Mouse (Mus musculus) lung, embryonic 14.5 days (tissue): ENCODE data around the gene Sema3b. TPM values are rescaled to one million over a fixed set of nuclear protein-coding genes. Genes with fewer than 3 reads are reported as not detected.

Source experiments
- ATAC-seq: fragments of 200-750 bp; cut with Nextera tagmentation; 2 replicates; pipeline ENCODE4 v1.8.0; 2017; ENCODE audit warnings: mild to moderate bottlenecking, moderate TSS enrichment, moderate library complexity; ENCODE audit not compliant: insufficient read depth
- DNase-seq: peaks from one replicate; pipeline ENCODE4 v3.0.0-alpha.2; 2015
- H3K27ac ChIP-seq: fragments of 300-500 bp; sonication (generic); 2 replicates; pipeline ENCODE4 v1.5.1; 2014; ENCODE audit warnings: low read depth, mild to moderate bottlenecking, moderate library complexity
- H3K27me3 ChIP-seq: fragments of 300-500 bp; sonication (generic); 2 replicates; pipeline ENCODE4 v1.6.1; 2014; ENCODE audit warnings: low read length, control low read depth; ENCODE audit not compliant: insufficient read depth
- H3K36me3 ChIP-seq: fragments of 300-500 bp; sonication (generic); 2 replicates; pipeline ENCODE4 v1.6.1; 2014; ENCODE audit warnings: control low read depth; ENCODE audit not compliant: insufficient read depth
- H3K4me1 ChIP-seq: fragments of 300-500 bp; sonication (generic); 2 replicates; pipeline ENCODE4 v1.6.1; 2014; ENCODE audit warnings: antibody characterized with exemption, control low read depth; ENCODE audit not compliant: insufficient read depth
- H3K4me2 ChIP-seq: fragments of 300-500 bp; sonication (generic); 2 replicates; pipeline ENCODE4 v1.6.1; 2014; ENCODE audit warnings: mild to moderate bottlenecking
- H3K4me3 ChIP-seq: fragments of 300-500 bp; sonication (generic); 2 replicates; pipeline ENCODE4 v1.5.1; 2014; ENCODE audit warnings: low read depth, low read length
- H3K9ac ChIP-seq: fragments of 300-500 bp; sonication (generic); 2 replicates; pipeline ENCODE4 v1.6.1; 2014
- H3K9me3 ChIP-seq: fragments of 300-500 bp; sonication (generic); 2 replicates; pipeline ENCODE4 v1.6.1; 2016; ENCODE audit warnings: low read depth, low read length, control low read depth
- CTCF ChIP-seq: IDR thresholded peaks from 2 replicates; pipeline ENCODE4 v1.5.1; 2016; ENCODE audit warnings: antibody characterized with exemption, low read depth
- WGBS: fragments of 180-500 bp; shearing (Covaris S2); extraction: QIAGEN DNeasy Blood & Tissue Kit; methylation state at CpG from one replicate; pipeline ENCODE4 v1.1.7; 2014; 5-methylcytosine and 5-hydroxymethylcytosine counted together
- polyA plus RNA-seq: library from polyadenylated mRNA; unstranded; fragments of >200 nt; fragmentation: Nextera tagmentation; extraction: Ambion mirVana; gene quantifications from 2 replicates; pipeline ENCODE4 v1.2.1, GENCODE M21; 2014

Gene Sema3b
- polyA plus RNA-seq, 1 experiment from 2014 or later = 5.3 TPM

DNA sequence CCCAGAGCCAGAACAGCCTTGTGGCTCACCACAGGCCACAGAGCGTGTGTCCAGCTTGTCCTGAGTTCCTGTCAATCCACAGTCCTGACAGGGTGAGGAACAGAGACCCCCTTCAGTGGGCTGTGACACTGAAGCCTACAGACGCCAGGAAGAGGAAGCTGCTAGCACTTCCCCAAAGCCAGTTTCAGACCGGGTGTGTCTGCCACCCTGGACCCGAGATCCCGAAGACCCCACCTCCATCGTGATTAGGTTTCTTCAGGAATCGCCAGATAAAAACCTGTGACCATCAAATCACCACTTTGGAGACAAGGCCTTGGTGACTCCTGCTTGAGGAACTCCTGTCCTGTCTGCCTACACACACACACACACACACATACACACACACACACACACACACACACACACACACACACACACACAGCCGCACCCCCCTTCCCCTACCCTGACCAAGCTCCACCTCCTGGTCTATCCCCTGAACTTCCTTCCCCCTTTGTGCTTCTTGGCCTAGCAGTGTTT is 31.3 kb upstream of the Sema3b start:
- ATAC-seq (no peak), DNase-seq (no peak)
- H3K4me2 ChIP-seq = no peak overlapping the region
- no peaks in the 10 kb centered on the region for H3K9me3 ChIP-seq
- H3K4me3 ChIP-seq = no peak overlapping the region
- H3K9ac ChIP-seq = no peak overlapping the region
- TF ChIP-seq CTCF = peak; percentile 13; the same call in 1 of the 2 replicates
- peaks cover 5% of the 10 kb centered on the region for H3K4me1 ChIP-seq
- no peaks in the 10 kb centered on the region for H3K27me3 ChIP-seq
- no peak overlapping the region for H3K27ac ChIP-seq
- WGBS = 27% methylated on average over 8 of the region's 8 CpGs
- H3K36me3 ChIP-seq = no peaks in the 10 kb centered on the region

DNA sequence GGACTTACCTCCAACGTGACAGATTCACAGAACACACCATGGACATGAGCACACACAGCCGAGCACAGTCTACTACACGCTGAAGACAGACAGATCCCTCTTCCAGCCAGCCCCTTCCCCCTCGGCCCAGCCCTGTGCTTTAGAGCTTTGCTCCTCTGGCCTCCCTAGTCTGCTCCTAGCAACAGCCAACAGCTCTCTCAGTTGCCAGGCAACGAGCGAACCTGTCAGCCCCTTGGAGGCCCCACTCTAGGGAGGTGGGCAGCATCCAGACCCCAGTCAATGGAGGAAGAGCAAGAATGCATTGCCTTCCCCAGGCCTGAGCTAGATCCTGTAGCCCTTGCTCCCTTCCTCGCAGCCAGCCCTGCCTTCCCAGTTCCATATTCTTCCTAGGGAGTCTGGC is 28.0 kb upstream of the Sema3b start:
- H3K4me1 ChIP-seq = peaks cover 9% of the 10 kb centered on the region
- no peak overlapping the region for H3K4me3 ChIP-seq
- H3K9me3 ChIP-seq = no peaks in the 10 kb centered on the region
- no peak overlapping the region for H3K27ac ChIP-seq
- H3K4me2 ChIP-seq = no peak overlapping the region
- WGBS = 21% methylated on average over 7 of the region's 7 CpGs
- no peak overlapping the region for H3K9ac ChIP-seq
- H3K36me3 ChIP-seq = no peaks in the 10 kb centered on the region
- ATAC-seq = no peak
- TF ChIP-seq CTCF = no peak
- H3K27me3 ChIP-seq = no peaks in the 10 kb centered on the region
- DNase-seq = no peak

DNA sequence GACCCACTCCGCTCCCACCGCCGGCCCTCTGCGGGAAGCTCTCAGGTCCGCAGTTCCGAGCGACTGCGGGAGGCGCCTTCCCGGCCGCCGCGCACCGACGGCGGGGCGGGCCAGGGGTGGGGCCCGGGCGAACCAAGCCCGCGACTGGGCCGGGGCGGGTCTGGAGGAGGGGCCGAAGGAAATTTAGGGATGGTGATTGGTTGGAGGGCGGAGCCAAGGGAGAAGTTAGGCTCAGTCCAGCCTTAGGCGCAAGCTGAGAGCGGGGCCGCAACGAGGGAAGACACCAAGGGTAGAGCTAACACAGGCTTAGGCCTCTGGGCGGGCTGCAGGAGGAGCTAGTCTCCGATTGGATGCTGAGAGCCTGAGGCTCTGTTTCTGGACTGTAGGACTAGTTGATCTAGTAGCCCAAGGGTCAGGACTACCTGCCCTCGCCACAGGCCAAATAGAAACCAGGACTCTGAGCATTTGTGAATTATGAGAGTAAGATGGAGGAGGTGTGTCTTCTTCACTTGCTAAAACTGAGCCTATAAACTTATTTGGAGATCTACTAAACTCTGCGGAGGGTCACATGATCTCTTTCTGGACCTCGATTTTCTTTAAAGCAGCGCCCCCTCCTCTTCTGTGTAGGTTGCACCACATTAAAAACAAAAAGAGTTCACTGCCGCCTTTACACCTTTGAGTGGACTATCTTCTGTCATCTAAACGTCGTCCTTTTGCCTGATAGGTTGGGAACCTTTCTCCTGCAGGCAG is 26.4 kb upstream of the Sema3b start, which contains the start of gene Gnai2:
Gnai2 (minus strand) TSS at position 89 of the 750 bp plus-strand sequence.
- no peak for TF ChIP-seq CTCF
- no peaks in the 10 kb centered on the region for H3K27me3 ChIP-seq
- peak within 1 kb of the TSS; percentile 99 for H3K4me2 ChIP-seq
- 4% methylated on average over 38 of the region's 38 CpGs for WGBS
- peak within 1 kb of the TSS; percentile 90 for H3K9ac ChIP-seq
- no peaks in the 10 kb centered on the region for H3K9me3 ChIP-seq
- H3K4me1 ChIP-seq = peaks cover 20% of the 10 kb centered on the region
- peak; percentile 97 for ATAC-seq
- peak within 1 kb of the TSS; percentile 85 for H3K4me3 ChIP-seq
- DNase-seq = peak; percentile 98
- peak within 1 kb of the TSS; percentile 93 for H3K27ac ChIP-seq
- H3K36me3 ChIP-seq = 0 out of 2 replicates have a peak, but pooled peaks cover 4% of the 10 kb centered on the region

DNA sequence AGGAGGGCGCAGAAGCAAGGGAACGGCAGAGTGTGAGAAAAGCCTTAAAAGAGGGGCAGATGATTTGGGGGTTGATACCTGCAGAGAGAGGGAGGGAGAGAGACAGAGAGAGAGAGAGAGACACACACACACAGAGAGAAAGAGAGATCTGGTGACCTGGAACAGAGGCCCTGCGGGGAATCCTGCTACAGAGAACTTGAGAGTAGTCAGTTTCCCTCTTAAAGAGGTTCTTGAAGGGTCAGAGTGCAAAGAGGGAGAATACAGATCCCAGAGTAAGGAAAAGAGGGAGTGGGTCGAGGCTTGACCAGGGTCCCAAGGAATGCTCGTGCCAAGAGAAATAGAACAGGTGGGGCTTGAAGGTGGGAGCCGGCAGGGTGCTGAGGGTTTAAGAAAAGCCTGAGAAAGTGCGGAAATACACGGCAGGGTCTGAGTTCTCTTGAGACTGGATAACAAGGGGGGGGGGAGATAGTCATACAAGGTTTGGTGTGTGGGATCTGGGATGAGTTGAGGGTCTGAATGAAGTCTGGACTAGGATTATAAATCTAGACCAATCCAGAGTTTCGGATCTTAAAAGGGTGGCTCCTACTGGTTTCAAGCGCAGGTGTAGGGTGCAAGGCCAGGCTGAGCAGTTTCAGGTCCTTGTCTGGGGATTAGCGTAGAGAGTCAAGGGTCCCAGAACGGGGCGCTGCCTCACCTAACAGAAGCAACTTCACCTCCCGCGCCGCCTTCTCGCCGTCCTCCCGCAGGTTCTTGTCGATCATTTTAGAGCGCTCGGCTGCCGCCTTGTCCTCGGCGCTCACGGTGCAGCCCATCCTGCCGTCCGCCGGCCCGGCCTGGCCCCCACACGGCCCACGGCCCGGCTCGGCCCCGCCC is 25.6 kb upstream of the Sema3b start:
- TF ChIP-seq CTCF = peak; percentile 14; the same call in 1 of the 2 replicates
- Histone ChIP-seq H3K9me3 (no peaks in the 10 kb centered on the region), H3K4me2 (peak overlapping the region; percentile 99), H3K36me3 (0 out of 2 replicates have a peak, but pooled peaks cover 4% of the 10 kb centered on the region), H3K4me1 (peaks cover 28% of the 10 kb centered on the region), H3K9ac (peak overlapping the region; percentile 90), H3K4me3 (peak overlapping the region; percentile 85), H3K27ac (peak overlapping the region; percentile 93), H3K27me3 (no peaks in the 10 kb centered on the region)
- no peak for DNase-seq
- WGBS = 2% methylated on average over 35 of the region's 35 CpGs
- no peak; the same call in 1 of the 2 replicates for ATAC-seq

DNA sequence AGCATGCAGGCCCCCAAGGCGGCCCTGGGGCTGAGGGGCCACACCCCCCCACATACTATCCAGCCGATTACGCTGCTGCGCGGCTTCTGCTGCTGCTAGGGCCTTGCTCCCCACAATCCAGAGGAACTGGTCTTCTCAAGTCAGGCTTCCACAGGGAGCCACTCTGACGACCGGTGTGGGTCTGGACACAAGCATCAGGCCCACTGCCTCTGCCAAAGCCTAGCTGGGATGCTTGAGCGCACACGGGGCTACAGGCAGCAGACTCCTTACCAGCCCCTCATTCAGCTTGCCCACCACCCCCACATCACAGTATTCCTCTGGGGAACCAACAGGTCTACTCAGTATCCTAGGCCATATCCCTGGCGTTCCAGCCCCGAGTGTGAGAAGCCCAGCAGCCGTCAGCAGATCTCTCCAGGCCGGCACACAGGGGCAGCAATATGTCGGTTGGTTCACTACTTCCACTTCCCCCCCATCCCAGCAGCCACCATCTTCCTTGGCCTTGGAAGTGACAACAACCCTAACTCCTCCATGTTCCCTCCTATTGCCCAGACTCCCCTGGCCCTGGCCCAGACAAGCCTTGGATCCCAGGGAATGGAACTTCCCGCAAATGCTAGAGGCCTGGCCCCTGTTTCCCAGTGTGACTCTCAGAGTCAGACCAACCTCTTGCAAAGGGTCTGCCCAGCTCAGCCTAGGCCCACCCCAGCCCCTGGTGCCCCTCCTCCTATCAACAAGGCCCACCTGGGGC is 24.8 kb upstream of the Sema3b start:
- Histone ChIP-seq H3K36me3 (0 out of 2 replicates have a peak, but pooled peaks cover 9% of the 10 kb centered on the region), H3K27ac (peak overlapping the region; percentile 93), H3K4me1 (peaks cover 35% of the 10 kb centered on the region), H3K9me3 (no peaks in the 10 kb centered on the region), H3K9ac (peak overlapping the region; percentile 90), H3K27me3 (no peaks in the 10 kb centered on the region), H3K4me3 (peak overlapping the region; percentile 85), H3K4me2 (peak overlapping the region; percentile 99)
- DNase-seq (peak; percentile 29), ATAC-seq (peak; percentile 4; the same call in 1 of the 2 replicates)
- no peak for TF ChIP-seq CTCF
- 3% methylated on average over 15 of the region's 15 CpGs for WGBS

DNA sequence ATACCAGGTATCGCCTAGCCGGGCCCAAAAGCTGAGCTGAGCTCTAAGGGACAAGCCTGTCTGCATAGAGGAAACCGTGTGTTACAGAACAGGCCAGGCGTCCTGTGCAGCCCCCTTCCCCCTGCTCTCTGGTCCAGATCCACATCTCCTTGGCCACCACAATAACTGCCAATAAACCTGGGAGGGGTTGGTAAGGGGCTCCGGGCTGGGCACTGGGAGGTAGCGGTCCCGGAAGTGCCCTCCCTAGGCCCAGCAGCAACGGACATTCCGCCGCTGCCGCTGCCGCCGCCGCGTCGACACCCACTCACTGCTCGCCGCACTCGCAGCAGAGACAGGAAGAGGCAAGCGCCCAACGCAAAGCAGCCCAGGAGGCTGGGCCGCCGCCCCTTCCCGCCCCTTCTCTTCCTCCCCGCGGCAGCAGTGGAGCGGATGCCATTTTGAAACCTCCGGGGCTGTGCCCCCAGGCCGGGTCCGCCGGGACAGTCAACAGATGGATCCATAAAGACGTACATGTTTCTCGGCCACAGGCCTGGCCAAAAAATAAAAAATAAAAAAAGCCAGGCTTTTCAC is 24.1 kb upstream of the Sema3b start:
- Histone ChIP-seq H3K4me1 (peaks cover 38% of the 10 kb centered on the region), H3K9me3 (no peaks in the 10 kb centered on the region), H3K4me3 (peak overlapping the region; percentile 85), H3K27ac (peak overlapping the region; percentile 93), H3K27me3 (no peaks in the 10 kb centered on the region), H3K9ac (peak overlapping the region; percentile 90), H3K36me3 (peaks cover 13% of the 10 kb centered on the region; the same call in 1 of the 2 replicates), H3K4me2 (peak overlapping the region; percentile 99)
- WGBS = 2% methylated on average over 32 of the region's 33 CpGs
- no peak for TF ChIP-seq CTCF
- peak; percentile 38 for ATAC-seq
- DNase-seq = peak; percentile 91
